Mouse (Mus musculus): ENCODE measurements around the gene Prph2.

Prph2 gene

DNA sequence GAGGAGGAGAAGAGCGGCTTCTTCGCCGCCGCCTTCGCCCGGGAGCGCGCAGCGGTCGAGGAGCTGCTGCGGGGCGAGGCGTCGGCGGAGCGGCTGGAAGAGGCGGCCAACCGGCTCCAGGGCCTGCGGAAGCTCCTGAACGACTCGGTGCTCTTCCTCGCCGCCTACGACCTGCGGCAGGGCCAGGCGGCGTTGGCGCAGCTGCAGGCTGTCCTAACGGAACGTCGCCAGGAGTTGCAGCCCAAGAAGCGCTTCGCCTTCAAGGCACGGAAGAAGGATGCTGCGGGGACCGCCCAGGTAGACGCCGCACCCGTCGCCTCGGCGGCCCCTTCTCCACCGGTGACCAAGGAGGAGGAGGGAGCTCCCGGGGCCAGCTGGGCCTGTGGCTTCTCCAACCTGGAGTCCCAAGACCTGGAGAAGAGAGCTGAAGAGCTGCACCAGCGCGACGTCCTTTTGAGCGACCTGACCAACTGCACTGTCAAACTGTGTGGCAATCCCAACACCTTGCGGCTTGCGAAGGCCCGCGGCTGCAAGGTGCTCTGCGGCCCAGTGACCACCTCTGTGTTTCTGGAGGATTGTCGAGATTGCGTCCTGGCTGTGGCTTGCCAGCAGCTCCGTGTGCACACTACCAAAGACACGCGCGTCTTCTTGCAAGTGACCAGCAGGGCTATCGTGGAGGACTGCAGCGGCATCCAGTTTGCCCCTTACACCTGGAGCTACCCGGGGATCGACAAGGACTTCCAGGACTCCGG is 19.2 kb upstream of the Prph2 start:
- DNase-seq (ENCODE audit: low read depth) = peak; percentile 27

GRCm38 (mm10) chr17:46895426-46895825 is 14.8 kb upstream of the Prph2 start:
- DNase-seq (ENCODE audit: low read depth) = no peak

DNA sequence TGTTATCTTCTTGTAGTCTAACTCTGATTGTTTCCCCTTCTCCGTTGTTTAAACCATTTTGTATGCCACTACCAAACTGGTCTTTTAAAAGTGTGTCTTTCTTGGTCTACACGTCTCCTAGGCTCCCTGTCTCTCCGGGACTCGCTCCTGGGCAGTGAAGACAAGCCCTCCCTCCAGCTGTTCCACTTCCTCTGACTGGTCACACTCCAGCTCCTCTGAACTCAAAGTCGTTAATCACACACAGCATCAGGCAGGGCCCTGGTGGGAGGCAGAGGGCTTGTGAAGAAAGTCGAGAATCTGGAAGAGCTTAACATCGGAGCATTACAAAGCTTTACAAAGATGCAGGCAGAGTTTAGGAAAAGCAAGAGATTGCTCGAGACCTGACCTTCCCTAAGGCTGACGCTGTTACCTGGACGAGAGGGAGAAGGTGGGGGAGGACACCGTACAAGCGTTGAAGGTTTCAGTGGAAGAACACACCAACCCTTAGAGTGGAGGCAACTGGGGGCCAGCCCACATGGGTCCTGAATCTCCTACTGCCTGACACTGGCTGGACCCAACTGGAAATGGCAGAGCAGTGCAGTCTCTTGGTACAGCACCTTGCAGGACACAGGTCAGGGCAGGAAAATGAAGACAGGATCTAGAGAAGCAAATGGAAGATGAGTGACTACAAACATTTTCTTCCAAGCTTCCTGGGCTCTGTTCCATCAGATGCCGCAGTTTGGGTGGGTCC is 12.9 kb upstream of the Prph2 start:
- DNase-seq (ENCODE audit: low read depth) = no peak

DNA sequence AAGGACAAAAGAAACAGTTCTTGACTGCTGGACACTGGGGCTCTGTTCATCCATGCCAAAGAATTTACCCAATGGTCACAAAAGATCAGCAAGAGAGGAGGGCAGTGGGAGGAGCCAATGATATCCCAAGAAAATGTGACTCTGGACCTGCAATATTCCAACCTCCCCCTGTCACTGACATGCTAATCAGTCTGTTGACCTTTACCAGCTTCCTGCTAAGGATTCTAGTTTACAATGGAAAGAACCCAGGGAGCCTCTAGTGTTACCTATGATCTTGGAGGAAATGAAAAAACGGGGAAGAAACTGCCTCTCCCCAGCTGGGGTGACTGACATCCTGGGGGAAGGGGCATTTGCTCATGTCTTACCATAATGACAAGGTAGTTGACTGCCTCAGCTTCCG is 9.3 kb upstream of the Prph2 start:
- DNase-seq (ENCODE audit: low read depth) = no peak

DNA sequence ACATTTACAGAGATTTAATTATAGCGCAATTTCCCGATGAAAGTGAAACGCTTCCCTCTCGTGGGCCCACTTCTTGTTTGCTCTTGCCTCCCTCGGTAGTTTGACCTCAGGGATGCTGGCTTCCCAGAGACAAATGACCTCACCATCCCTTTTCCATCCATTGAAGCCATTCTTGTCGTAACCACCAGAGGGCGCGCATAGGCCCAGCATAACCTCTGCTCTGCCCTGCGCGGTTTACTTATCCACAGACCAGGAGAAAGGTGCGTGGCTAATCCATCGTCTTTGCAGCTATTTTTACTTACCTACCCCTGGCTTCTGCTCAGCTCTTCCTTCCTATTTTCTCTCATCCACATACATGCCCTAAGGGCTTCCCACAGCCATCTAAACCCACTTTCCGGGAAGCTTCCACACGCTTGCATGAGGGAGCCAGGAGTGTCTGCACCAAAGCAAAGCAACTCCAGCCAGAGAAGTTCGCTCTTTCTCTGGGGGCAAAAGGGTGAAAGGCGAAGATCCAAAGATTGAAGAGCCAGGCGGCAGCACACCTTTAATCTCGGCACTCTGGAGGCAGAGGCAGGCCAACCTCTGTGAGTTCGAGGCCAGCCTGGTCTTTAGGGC is 6.3 kb upstream of the Prph2 start:
- DNase-seq (ENCODE audit: low read depth) = peak; percentile 79

- DNase-seq (ENCODE audit: low read depth) = peak; percentile 61
Measured at GRCm38 (mm10) chr17:46912331-46912730, 2.1 kb downstream of the Prph2 start.

DNA sequence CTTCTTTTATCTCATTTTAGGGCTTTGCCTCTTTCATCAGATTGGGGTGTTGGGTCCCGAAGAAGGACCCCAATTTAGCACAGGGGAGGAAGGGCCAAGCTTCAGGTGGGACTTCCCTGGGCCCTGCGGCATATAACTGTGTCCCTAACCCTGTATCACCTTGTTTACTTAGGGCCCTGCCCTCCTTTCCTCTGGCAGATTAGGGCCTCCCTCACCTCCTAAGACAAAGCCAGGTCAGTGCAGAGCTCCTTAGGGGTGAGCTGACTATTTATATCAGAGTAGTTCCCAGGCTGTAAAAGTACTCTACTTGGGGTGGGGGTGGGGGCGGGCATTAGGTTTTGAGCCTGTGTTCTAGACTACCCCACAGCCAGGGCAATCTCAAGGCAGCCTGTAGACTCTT is 4.9 kb downstream of the Prph2 start:
- DNase-seq (ENCODE audit: low read depth) = no peak

- no peak for DNase-seq (ENCODE audit: low read depth)
Measured at GRCm38 (mm10) chr17:46918951-46919350, 8.7 kb downstream of the Prph2 start.

GRCm38 (mm10) chr17:46920855-46921254 is 10.6 kb downstream of the Prph2 start:
- peak; percentile 25 for DNase-seq (ENCODE audit: low read depth)

DNA sequence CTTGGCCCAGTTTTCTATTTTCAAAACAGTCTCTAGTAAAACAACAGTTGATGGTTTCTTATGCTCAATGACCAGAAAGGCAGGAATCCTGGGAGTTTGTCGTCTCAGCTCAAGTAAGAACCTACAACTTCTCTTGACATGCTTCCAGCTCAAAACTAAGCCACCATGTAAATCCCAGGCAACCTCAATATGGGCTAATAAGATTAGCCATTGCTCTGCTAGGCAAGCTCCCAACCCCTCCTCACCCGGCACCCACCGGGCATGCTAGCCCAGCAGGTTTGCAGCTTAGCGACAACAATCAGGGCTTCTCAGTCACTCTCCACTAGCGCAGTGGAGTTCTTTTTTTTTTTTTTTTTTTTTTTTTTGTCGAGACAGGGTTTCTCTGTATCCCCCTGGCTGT is 15.9 kb downstream of the Prph2 start:
- DNase-seq (ENCODE audit: low read depth) = no peak

DNA sequence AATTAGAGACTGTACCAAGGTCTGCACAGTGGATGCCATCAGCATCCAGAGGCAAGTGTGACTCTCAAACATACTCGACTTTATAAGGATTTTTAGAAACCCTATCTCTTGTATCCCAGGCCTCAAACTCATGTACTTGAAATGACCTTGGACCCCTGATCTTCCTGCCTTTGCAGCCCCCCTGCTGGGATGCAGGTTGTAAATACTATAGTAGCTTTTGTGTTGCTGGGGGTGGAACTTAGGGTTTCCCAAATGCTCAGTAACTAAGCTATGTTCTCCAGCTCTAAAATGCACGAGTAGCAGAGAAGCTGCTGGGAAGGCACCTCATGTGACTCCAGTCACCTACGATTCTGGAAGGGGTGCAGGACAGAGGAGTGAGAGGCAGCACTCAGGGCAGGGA is 16.7 kb downstream of the Prph2 start:
- DNase-seq (ENCODE audit: low read depth) = no peak

- no peak for DNase-seq (ENCODE audit: low read depth)
Measured at GRCm38 (mm10) chr17:46927781-46928180, 17.5 kb downstream of the Prph2 start.

- no peak for DNase-seq (ENCODE audit: low read depth)
Measured at GRCm38 (mm10) chr17:46929277-46929676, 19.0 kb downstream of the Prph2 start.

GRCm38 (mm10) chr17:46929897-46930296 is 19.6 kb downstream of the Prph2 start:
- DNase-seq (ENCODE audit: low read depth) = no peak

GRCm38 (mm10) chr17:46932961-46933360 is 22.7 kb downstream of the Prph2 start:
- DNase-seq (ENCODE audit: low read depth) = peak; percentile 62

DNA sequence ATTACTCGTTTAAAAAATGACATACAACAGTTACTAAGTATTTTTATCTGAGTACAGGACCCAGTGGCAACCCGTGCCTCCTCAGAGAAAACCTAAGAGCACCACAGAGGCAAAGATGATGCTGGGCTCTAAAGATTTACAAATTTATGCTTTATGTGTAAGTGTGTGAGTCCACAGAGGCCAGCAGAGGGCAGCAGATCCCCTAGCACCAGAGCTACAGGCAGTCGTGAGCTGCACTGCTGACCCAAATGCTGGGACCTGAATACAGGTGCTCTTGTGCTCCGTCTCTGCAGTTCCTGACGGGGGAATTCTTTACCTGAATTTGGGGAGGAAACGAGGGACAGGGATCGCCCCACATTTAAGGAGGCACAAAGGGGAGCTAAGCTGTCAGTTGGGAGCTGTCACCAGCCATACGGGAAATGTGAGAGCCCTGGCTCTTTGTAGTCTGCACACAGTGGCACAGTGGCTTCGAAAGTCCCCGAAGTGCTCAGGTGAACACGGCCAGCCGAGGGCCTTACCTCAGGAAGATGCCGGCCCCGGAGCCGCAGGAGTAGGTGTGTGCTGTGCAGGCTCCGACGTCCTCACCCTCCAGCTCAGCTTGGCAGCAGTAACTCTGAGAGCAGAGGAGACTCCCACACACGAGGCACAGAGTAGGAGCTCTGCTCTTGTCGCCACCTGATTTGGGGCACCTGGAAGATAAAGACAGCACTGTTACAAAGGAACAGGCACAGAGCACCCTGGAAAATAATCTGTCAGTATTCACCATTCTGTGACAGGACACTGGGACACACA is 23.5 kb downstream of the Prph2 start:
- DNase-seq (ENCODE audit: low read depth) = peak; percentile 68

- DNase-seq (ENCODE audit: low read depth) = no peak
Measured at GRCm38 (mm10) chr17:46940461-46940860, 30.2 kb downstream of the Prph2 start.

GRCm38 (mm10) chr17:46942421-46942820 is 32.2 kb downstream of the Prph2 start:
- no peak for DNase-seq (ENCODE audit: low read depth)

GRCm38 (mm10) chr17:46946276-46946675 is 36.0 kb downstream of the Prph2 start:
- DNase-seq (ENCODE audit: low read depth) = no peak

DNA sequence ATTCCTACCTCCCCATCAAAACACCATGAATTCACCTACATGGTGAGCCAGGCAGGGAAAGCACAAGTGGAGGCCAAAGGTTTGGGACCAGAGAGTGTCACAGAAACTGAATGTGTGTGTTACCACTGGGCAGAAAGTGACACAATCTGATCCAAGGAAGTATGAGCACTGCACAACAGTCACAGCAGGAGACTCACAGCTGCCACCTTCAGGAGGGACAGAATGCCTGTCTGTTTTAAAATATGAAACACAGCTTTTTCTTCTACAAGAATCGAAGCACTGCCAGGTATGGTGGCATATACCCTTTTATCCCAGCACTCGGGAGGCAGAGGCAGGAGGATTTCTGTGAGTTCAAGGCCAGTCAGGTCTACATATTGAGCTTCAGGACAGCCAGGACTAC is 47.8 kb downstream of the Prph2 start:
- DNase-seq (ENCODE audit: low read depth) = peak; percentile 45

DNA sequence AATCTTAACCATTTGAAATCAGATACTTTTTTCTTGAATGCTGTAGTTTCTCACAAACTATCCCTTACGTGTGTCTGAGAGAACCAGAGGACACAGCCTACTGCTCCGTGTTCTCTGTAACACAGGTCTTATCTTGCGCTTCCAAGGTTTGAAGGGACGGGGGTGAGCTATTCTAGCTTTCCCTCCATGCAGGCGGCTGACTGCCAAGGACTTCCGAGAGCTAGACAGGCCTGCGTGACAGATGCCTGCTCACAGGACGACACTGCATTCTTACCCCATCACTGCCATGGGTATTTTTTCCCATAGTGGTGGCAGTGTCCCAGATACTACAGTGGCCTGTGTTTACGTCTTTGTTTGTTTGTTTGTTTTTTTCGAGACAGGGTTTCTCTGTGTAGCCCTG is 50.0 kb downstream of the Prph2 start:
- no peak for DNase-seq (ENCODE audit: low read depth)

DNA sequence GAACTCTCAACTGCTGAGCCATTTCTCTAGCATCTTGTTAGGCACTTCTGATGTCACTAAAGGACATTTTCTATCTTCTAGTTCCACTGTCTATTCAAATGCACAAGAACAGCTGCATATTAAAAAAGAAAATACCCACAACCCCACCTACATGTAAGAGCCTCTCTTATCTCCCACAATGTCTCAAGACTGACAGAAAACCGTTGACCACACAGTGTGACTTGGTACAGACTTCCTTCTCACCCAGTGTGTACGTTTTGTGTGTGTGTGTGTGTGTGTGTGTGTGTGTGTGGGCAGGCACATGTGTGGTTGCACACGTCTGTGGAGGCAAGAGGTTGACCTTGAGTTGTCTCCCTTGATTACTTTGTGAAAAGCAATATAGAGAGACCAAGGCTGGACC is 51.9 kb downstream of the Prph2 start:
- DNase-seq (ENCODE audit: low read depth) = peak; percentile 85
